Mouse (Mus musculus) heart, postnatal 0 days (tissue): ENCODE results near the gene Coa4. TPM values are rescaled to one million over a fixed set of nuclear protein-coding genes. Genes with fewer than 3 reads are reported as not detected.
A peak's percentile ranks its signal among the peaks of the same experiment; 100 is the strongest.

Source experiments
- ATAC-seq: fragments of 200-750 bp; cut with Nextera tagmentation; 2 replicates; pipeline ENCODE4 v1.8.0; 2017; ENCODE audit warnings: low read depth, moderate number of reproducible peaks, moderate library complexity; ENCODE audit not compliant: insufficient read depth
- DNase-seq: peaks from one replicate; pipeline ENCODE4 v3.0.0-alpha.2; 2016; ENCODE audit warnings: low spot score
- H3K27ac ChIP-seq: fragments of 300-500 bp; sonication (generic); 2 replicates; pipeline ENCODE4 v1.5.1; 2014; ENCODE audit warnings: low read depth, mild to moderate bottlenecking
- H3K27me3 ChIP-seq: fragments of 300-500 bp; sonication (generic); 2 replicates; pipeline ENCODE4 v1.6.1; 2014; ENCODE audit warnings: low read length, mixed read lengths; ENCODE audit not compliant: control insufficient read depth, insufficient read depth
- H3K36me3 ChIP-seq: fragments of 300-500 bp; sonication (generic); replicated peaks from 2 replicates; pipeline ENCODE4 v1.6.1; 2014; ENCODE audit warnings: low read length, mixed read lengths; ENCODE audit not compliant: control insufficient read depth, insufficient read depth
- H3K4me1 ChIP-seq: fragments of 300-500 bp; sonication (generic); 2 replicates; pipeline ENCODE4 v1.6.1; 2014; ENCODE audit warnings: antibody characterized with exemption; ENCODE audit not compliant: control insufficient read depth, insufficient read depth
- H3K4me2 ChIP-seq: fragments of 300-500 bp; sonication (generic); 2 replicates; pipeline ENCODE4 v1.6.1; 2014; ENCODE audit warnings: low read depth, mild to moderate bottlenecking, low read length, moderate library complexity
- H3K4me3 ChIP-seq: fragments of 300-500 bp; sonication (generic); 2 replicates; pipeline ENCODE4 v1.5.1; 2014; ENCODE audit warnings: low read depth, low read length
- H3K9ac ChIP-seq: fragments of 300-500 bp; sonication (generic); replicated peaks from 2 replicates; pipeline ENCODE4 v1.6.1; 2014; ENCODE audit warnings: low read depth, low read length, mixed read lengths
- H3K9me3 ChIP-seq: fragments of 300-500 bp; sonication (generic); replicated peaks from 2 replicates; pipeline ENCODE4 v1.6.1; 2016; ENCODE audit warnings: low read length; ENCODE audit not compliant: control insufficient read depth
- CTCF ChIP-seq: IDR thresholded peaks from 2 replicates; pipeline ENCODE4 v1.5.1; 2016; ENCODE audit warnings: antibody characterized with exemption, control low read depth, low read depth
- EP300 ChIP-seq: IDR thresholded peaks from 2 replicates; pipeline ENCODE4 v1.6.1; 2016; ENCODE audit warnings: antibody characterized with exemption, low read depth
- WGBS: fragments of 180-500 bp; shearing (Covaris S2); extraction: QIAGEN DNeasy Blood & Tissue Kit; methylation state at CpG from one replicate; pipeline ENCODE4 v1.1.7; 2014; 5-methylcytosine and 5-hydroxymethylcytosine counted together
- polyA plus RNA-seq: library from polyadenylated mRNA; unstranded; fragments of >200 nt; fragmentation: Nextera tagmentation; extraction: Ambion mirVana; gene quantifications from 2 replicates; pipeline ENCODE4 v1.2.1, GENCODE M21; 2015
- total RNA-seq: library from RNA; depleted of rRNA; stranded (reverse); fragments of >200 nt; gene quantifications from 2 replicates; pipeline ENCODE4 v1.2.3, GENCODE M21; 2014; ENCODE audit warnings: low replicate concordance

Gene Coa4
- total and polyA plus RNA-seq, 2 experiments from 2014 or later: 4.3 to 21.1 TPM

DNA sequence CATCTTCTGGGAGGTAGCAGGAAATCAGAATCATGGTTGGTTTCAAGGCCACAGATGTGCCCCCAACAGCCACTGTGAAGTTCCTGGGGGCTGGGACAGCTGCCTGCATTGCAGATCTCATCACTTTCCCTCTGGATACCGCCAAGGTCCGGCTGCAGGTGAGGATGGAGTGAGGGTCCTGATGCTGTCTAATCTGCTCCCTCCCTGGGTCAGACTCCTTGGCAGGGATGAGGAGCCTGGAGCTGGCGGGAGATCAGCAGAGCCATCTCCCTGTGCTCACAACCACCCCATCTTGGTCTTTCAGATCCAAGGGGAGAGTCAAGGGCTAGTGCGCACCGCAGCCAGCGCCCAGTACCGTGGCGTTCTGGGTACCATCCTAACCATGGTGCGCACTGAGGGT, 40.1 kb upstream of the Coa4 start:
- Histone ChIP-seq H3K9me3 (no peaks in the 10 kb centered on the region), H3K4me3 (no peak overlapping the region), H3K4me1 (peaks cover 21% of the 10 kb centered on the region), H3K36me3 (peaks cover 25% of the 10 kb centered on the region; the same call in 1 of the 2 replicates), H3K9ac (no peak overlapping the region), H3K27me3 (no peaks in the 10 kb centered on the region), H3K27ac (no peak overlapping the region), H3K4me2 (no peak overlapping the region)
- no peak for DNase-seq
- WGBS: 93% methylated on average over 9 of the region's 9 CpGs
- no peak for ATAC-seq
- no peak for TF ChIP-seq EP300

DNA sequence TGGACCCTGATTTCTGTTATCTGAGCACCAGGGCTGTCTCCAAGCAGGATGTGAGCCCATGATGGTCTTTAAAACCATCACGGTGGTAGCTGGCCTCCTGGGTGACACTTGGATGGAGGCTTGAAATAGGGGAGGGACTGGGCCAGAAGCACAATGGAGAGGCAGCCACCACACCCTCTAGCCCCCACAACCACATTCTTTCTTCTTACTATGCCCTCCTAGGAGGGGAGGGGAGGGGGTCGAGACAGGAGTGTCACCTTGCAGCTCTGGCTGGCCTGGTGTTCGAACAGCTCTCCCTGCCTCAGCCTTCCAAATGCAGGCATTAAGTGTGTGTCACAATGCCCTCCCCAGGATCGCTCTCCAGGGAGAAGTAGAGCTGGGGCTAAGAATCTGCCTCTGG, 39.5 kb upstream of the Coa4 start:
- ATAC-seq: no peak
- TF ChIP-seq CTCF (no peak), EP300 (no peak)

DNA sequence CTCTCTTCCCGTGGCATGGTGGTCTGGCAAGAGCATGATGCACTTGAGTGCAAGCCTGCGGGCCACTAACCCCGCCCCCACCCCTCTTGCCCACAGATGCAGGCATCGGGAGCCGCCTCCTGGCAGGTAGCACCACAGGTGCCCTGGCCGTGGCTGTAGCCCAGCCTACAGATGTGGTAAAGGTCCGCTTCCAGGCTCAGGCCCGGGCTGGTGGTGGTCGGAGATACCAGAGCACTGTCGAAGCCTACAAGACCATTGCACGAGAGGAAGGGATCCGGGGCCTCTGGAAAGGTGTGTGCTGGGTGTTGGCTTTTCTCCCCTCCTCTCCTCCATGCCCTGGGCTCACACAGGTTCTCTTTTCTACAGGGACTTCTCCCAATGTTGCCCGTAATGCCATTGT, 38.9 kb upstream of the Coa4 start:
- Histone ChIP-seq H3K4me3 (no peak overlapping the region), H3K27ac (no peak overlapping the region), H3K4me1 (peaks cover 21% of the 10 kb centered on the region), H3K9me3 (no peaks in the 10 kb centered on the region), H3K36me3 (peaks cover 25% of the 10 kb centered on the region; the same call in 1 of the 2 replicates), H3K4me2 (no peak overlapping the region), H3K27me3 (no peaks in the 10 kb centered on the region), H3K9ac (no peak overlapping the region)
- DNase-seq (no peak), ATAC-seq (no peak)
- 90% methylated on average over 13 of the region's 13 CpGs for WGBS
- TF ChIP-seq CTCF (no peak), EP300 (no peak)

More for the DNA sequence above, 39.5 kb upstream of the Coa4 start:
- H3K36me3 ChIP-seq: peaks cover 25% of the 10 kb centered on the region; the same call in 1 of the 2 replicates
- no peaks in the 10 kb centered on the region for H3K27me3 ChIP-seq
- no peak overlapping the region for H3K4me3 ChIP-seq
- 71% methylated on average over 4 of the region's 4 CpGs for WGBS
- no peak for DNase-seq
- no peak overlapping the region for H3K4me2 ChIP-seq
- H3K27ac ChIP-seq: no peak overlapping the region
- no peaks in the 10 kb centered on the region for H3K9me3 ChIP-seq
- peaks cover 21% of the 10 kb centered on the region for H3K4me1 ChIP-seq
- no peak overlapping the region for H3K9ac ChIP-seq

DNA sequence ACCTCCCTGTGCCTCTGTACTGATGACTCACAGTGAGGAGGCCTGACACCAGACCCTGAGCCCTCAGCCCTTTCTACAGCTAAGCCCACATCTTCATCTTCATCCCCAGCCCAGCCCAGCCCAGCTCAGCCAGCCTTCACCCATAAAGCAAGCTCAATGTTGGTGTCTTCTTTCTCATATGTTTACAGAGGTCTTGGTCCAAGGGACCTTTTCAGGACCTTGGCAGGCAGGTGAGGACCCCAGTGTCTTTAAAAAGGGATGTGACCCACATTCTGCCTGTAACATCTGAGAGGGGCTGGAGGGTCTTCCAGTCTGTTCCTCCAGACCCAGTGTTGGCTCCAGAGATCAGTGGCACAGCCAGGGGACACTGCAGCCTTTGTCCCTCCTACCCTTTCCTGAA, 37.4 kb upstream of the Coa4 start:
- no peak overlapping the region for H3K4me2 ChIP-seq

DNA sequence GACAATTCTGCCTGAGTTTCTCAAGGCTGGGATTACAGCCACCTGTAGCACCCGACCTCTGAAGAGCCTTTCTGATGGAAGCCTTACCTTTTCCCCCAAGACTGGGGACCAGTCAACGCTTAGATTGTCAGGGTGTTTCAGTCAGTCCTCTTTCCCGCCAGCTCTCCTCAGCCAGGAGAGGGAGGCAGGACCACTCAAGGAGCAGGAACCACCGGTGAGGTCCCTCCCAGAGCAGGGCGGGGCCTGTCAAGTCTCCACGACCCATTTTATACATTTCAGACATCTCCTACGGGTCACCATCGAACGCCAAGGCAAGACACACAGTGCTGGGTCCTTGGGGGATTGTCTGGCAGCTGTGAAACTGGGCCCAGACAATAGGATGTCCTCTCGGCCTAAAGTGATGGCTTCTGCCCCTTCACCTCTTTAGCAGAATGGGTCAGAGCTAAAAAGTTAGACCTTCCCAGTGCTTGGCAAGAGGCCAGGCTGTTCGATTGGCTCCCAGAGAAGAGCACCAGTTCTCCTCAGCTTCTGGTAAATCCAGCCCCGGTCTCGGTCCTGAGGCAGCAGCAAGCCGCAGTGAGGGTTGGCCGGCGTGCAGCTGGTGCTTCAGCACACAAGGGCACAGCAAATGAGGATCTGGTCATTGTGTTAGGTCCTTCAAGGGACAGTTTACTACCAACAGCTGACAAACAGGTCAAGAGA, 36.4 kb upstream of the Coa4 start:
- WGBS: 63% methylated on average over 16 of the region's 16 CpGs
- H3K27ac ChIP-seq: no peak overlapping the region

More for the DNA sequence above, 37.4 kb upstream of the Coa4 start:
- Histone ChIP-seq H3K27me3 (no peaks in the 10 kb centered on the region), H3K9me3 (no peaks in the 10 kb centered on the region), H3K27ac (no peak overlapping the region), H3K36me3 (peaks cover 25% of the 10 kb centered on the region; the same call in 1 of the 2 replicates), H3K4me1 (peaks cover 16% of the 10 kb centered on the region), H3K4me3 (no peak overlapping the region), H3K9ac (no peak overlapping the region)
- TF ChIP-seq EP300: no peak
- DNase-seq (no peak), ATAC-seq (no peak)

More for the DNA sequence above, 36.4 kb upstream of the Coa4 start:
- TF ChIP-seq CTCF (no peak), EP300 (peak; percentile 48; the same call in 1 of the 2 replicates)
- H3K9ac ChIP-seq: no peak overlapping the region
- DNase-seq (no peak), ATAC-seq (no peak)
- peaks cover 13% of the 10 kb centered on the region for H3K4me1 ChIP-seq
- no peaks in the 10 kb centered on the region for H3K27me3 ChIP-seq
- H3K4me3 ChIP-seq: no peak overlapping the region
- H3K36me3 ChIP-seq: peaks cover 25% of the 10 kb centered on the region; the same call in 1 of the 2 replicates
- H3K4me2 ChIP-seq: no peak overlapping the region
- no peaks in the 10 kb centered on the region for H3K9me3 ChIP-seq
